Mouse (Mus musculus) lung, embryonic 14.5 days (tissue): Measurements from ENCODE around the gene 1810055G02Rik. TPM values are rescaled to one million over a fixed set of nuclear protein-coding genes. Genes with fewer than 3 reads are reported as not detected.
A peak's percentile ranks its signal among the peaks of the same experiment; 100 is the strongest.

Experiments used
- ATAC-seq: fragments of 200-750 bp; cut with Nextera tagmentation; 2 replicates; pipeline ENCODE4 v1.8.0; 2017; ENCODE audit warnings: mild to moderate bottlenecking, moderate TSS enrichment, moderate library complexity; ENCODE audit not compliant: insufficient read depth
- DNase-seq: peaks from one replicate; pipeline ENCODE4 v3.0.0-alpha.2; 2015
- H3K27ac ChIP-seq: fragments of 300-500 bp; sonication (generic); 2 replicates; pipeline ENCODE4 v1.5.1; 2014; ENCODE audit warnings: low read depth, mild to moderate bottlenecking, moderate library complexity
- H3K27me3 ChIP-seq: fragments of 300-500 bp; sonication (generic); 2 replicates; pipeline ENCODE4 v1.6.1; 2014; ENCODE audit warnings: low read length, control low read depth; ENCODE audit not compliant: insufficient read depth
- H3K36me3 ChIP-seq: fragments of 300-500 bp; sonication (generic); 2 replicates; pipeline ENCODE4 v1.6.1; 2014; ENCODE audit warnings: control low read depth; ENCODE audit not compliant: insufficient read depth
- H3K4me1 ChIP-seq: fragments of 300-500 bp; sonication (generic); 2 replicates; pipeline ENCODE4 v1.6.1; 2014; ENCODE audit warnings: antibody characterized with exemption, control low read depth; ENCODE audit not compliant: insufficient read depth
- H3K4me2 ChIP-seq: fragments of 300-500 bp; sonication (generic); 2 replicates; pipeline ENCODE4 v1.6.1; 2014; ENCODE audit warnings: mild to moderate bottlenecking
- H3K4me3 ChIP-seq: fragments of 300-500 bp; sonication (generic); 2 replicates; pipeline ENCODE4 v1.5.1; 2014; ENCODE audit warnings: low read depth, low read length
- H3K9ac ChIP-seq: fragments of 300-500 bp; sonication (generic); 2 replicates; pipeline ENCODE4 v1.6.1; 2014
- H3K9me3 ChIP-seq: fragments of 300-500 bp; sonication (generic); 2 replicates; pipeline ENCODE4 v1.6.1; 2016; ENCODE audit warnings: low read depth, low read length, control low read depth
- CTCF ChIP-seq: IDR thresholded peaks from 2 replicates; pipeline ENCODE4 v1.5.1; 2016; ENCODE audit warnings: antibody characterized with exemption, low read depth
- WGBS: fragments of 180-500 bp; shearing (Covaris S2); extraction: QIAGEN DNeasy Blood & Tissue Kit; methylation state at CpG from one replicate; pipeline ENCODE4 v1.1.7; 2014; 5-methylcytosine and 5-hydroxymethylcytosine counted together
- polyA plus RNA-seq: library from polyadenylated mRNA; unstranded; fragments of >200 nt; fragmentation: Nextera tagmentation; extraction: Ambion mirVana; gene quantifications from 2 replicates; pipeline ENCODE4 v1.2.1, GENCODE M21; 2014

The 1810055G02Rik gene
- 40.3 and 40.9 TPM in 2 replicates for polyA plus RNA-seq

GRCm38 (mm10) chr19:3708078-3709012, at the start of gene 1810055G02Rik:
TSS of gene 1810055G02Rik (plus strand) at chr19:3708293.
- Histone ChIP-seq H3K9me3 (no peaks in the 10 kb centered on the region), H3K27me3 (no peaks in the 10 kb centered on the region), H3K4me2 (peak within 1 kb of the TSS; percentile 89), H3K36me3 (no peaks in the 10 kb centered on the region), H3K27ac (peak within 1 kb of the TSS; percentile 91), H3K9ac (peak within 1 kb of the TSS; percentile 81), H3K4me1 (no peaks in the 10 kb centered on the region; the same call in 1 of the 2 replicates), H3K4me3 (peak within 1 kb of the TSS; percentile 83)
- under 1% methylated on average over 61 of the region's 61 CpGs for WGBS
- ATAC-seq (peak; percentile 98), DNase-seq (peak; percentile 99)
- TF ChIP-seq CTCF = peak; percentile 31

DNA sequence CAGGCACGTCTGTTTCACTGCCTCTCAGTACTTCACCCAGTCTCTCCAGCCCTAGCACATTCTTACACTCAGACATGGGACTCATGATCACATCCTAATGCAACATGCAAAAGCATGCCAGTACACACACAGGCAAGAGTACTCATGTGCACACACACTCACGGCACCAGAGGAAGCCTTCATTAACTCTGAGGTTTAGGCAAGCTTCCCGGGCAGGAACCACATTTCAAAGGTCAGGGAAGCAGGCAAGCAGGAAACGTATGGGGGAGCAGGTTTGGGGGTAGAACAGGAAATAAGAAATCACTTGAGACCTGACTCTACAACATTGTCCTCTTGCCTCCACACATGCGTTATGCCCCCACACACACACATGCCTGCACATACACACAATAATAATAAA, 42.6 kb upstream of the 1810055G02Rik start:
- Histone ChIP-seq H3K4me2 (0 out of 2 replicates have a peak overlapping the region, but pooled peaks have one; percentile 12), H3K27me3 (no peaks in the 10 kb centered on the region), H3K27ac (peak overlapping the region; percentile 61; the same call in 1 of the 2 replicates), H3K4me3 (no peak overlapping the region), H3K36me3 (no peaks in the 10 kb centered on the region), H3K9ac (no peak overlapping the region), H3K4me1 (peaks cover 25% of the 10 kb centered on the region), H3K9me3 (no peaks in the 10 kb centered on the region)
- no peak for TF ChIP-seq CTCF
- 32% methylated on average over 5 of the region's 5 CpGs for WGBS
- ATAC-seq (no peak), DNase-seq (peak; percentile 60)

DNA sequence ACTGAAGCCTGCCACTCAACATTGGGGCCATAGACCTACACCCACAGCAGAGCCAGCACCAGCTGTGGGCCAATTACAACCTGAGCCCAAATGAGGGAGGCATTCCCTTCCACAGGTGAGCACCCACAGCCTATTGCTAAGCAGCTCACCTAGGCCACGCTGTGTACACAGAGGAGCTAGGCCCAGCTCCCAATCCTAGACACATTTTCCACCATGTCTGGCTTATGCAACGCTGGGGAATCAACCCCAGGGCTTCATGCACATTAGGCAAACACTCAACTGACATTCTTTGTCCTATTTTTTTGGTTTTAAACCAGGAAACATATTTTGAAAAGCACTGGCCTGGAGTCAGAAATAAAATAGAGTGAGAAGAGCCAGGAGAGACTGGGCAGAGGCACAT, 41.5 kb upstream of the 1810055G02Rik start:
- H3K9ac ChIP-seq = 0 out of 2 replicates have a peak overlapping the region, but pooled peaks have one; percentile 9
- H3K27me3 ChIP-seq = no peaks in the 10 kb centered on the region
- ATAC-seq (no peak), DNase-seq (no peak)
- peaks cover 25% of the 10 kb centered on the region for H3K4me1 ChIP-seq
- TF ChIP-seq CTCF = no peak
- H3K4me3 ChIP-seq = no peak overlapping the region
- H3K9me3 ChIP-seq = no peaks in the 10 kb centered on the region
- peak overlapping the region; percentile 61; the same call in 1 of the 2 replicates for H3K27ac ChIP-seq
- H3K4me2 ChIP-seq = no peak overlapping the region
- no peaks in the 10 kb centered on the region for H3K36me3 ChIP-seq
- 81% methylated on average over 2 of the region's 2 CpGs for WGBS

GRCm38 (mm10) chr19:3667155-3667895, 40.8 kb upstream of the 1810055G02Rik start:
- Histone ChIP-seq H3K27me3 (no peaks in the 10 kb centered on the region), H3K27ac (peak overlapping the region; percentile 63; the same call in 1 of the 2 replicates), H3K4me1 (peaks cover 25% of the 10 kb centered on the region), H3K4me2 (no peak overlapping the region), H3K36me3 (peaks cover 4% of the 10 kb centered on the region; the same call in 1 of the 2 replicates), H3K4me3 (no peak overlapping the region), H3K9ac (no peak overlapping the region), H3K9me3 (no peaks in the 10 kb centered on the region)
- ATAC-seq (no peak), DNase-seq (peak; percentile 44)
- no peak for TF ChIP-seq CTCF
- WGBS = 66% methylated on average over 6 of the region's 6 CpGs

- Histone ChIP-seq H3K36me3 (peaks cover 10% of the 10 kb centered on the region; the same call in 1 of the 2 replicates), H3K27ac (peak overlapping the region; percentile 63; the same call in 1 of the 2 replicates), H3K27me3 (no peaks in the 10 kb centered on the region), H3K9ac (no peak overlapping the region), H3K4me3 (no peak overlapping the region), H3K4me2 (no peak overlapping the region), H3K4me1 (peaks cover 25% of the 10 kb centered on the region), H3K9me3 (no peaks in the 10 kb centered on the region)
- no peak for DNase-seq
- TF ChIP-seq CTCF = no peak
- ATAC-seq = no peak
- 71% methylated on average over 11 of the region's 11 CpGs for WGBS
Measured at GRCm38 (mm10) chr19:3667979-3668378, 40.1 kb upstream of the 1810055G02Rik start.

DNA sequence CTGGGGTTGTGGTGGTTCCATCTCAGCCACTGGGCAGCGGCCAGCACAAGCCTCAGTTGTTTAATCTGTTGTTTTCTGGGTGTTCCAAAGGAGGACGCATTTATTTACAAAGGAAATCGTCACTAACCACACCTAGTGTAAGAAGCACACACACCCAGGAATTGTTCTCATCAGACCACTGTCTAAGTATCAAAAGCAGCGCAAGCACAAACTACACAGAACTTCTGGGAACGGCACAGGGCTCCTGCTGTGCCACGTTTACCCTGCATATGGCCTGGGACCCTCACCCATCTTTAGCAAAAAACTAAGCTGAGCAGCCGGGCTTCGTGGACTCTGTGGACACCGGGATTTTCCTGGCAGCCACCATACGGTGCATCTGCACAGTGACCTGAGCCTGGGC, 39.5 kb upstream of the 1810055G02Rik start:
- peak overlapping the region; percentile 63; the same call in 1 of the 2 replicates for H3K27ac ChIP-seq
- DNase-seq (no peak), ATAC-seq (no peak)
- H3K9ac ChIP-seq = no peak overlapping the region
- peak overlapping the region; percentile 20; the same call in 1 of the 2 replicates for H3K4me2 ChIP-seq
- no peak overlapping the region for H3K4me3 ChIP-seq
- peaks cover 16% of the 10 kb centered on the region; the same call in 1 of the 2 replicates for H3K36me3 ChIP-seq
- peaks cover 25% of the 10 kb centered on the region for H3K4me1 ChIP-seq
- peaks cover 4% of the 10 kb centered on the region; the same call in 1 of the 2 replicates for H3K9me3 ChIP-seq
- no peak for TF ChIP-seq CTCF
- no peaks in the 10 kb centered on the region for H3K27me3 ChIP-seq
- WGBS = 71% methylated on average over 10 of the region's 10 CpGs
